Mouse (Mus musculus) thymus, adult 2 months (tissue): ENCODE results near the gene Iqcf4. TPM values are rescaled to one million over a fixed set of nuclear protein-coding genes. Genes with fewer than 3 reads are reported as not detected.
"Not testable (repeated sequence)": the region's sequence is repeated elsewhere in the genome, so short reads cannot be mapped to it uniquely, and the experiment has no call there.

Experiments
- DNase-seq: peaks from one replicate; pipeline ENCODE4 v3.0.0; 2021
- H3K27ac ChIP-seq: fragments of 200-500 bp; 2 replicates; pipeline ENCODE4 v1.5.1; 2012; ENCODE audit warnings: low read length, control low read depth; ENCODE audit not compliant: control insufficient read depth, insufficient read depth
- H3K27me3 ChIP-seq: fragments of 200-500 bp; 2 replicates; pipeline ENCODE4 v1.6.1; 2012; ENCODE audit warnings: mild to moderate bottlenecking, low read length, moderate library complexity, mixed read lengths; ENCODE audit not compliant: control insufficient read depth, insufficient read depth
- H3K36me3 ChIP-seq: fragments of 200-500 bp; 2 replicates; pipeline ENCODE4 v1.6.1; 2012; ENCODE audit warnings: mild to moderate bottlenecking, low read length, moderate library complexity; ENCODE audit not compliant: control insufficient read depth, insufficient read depth
- H3K4me1 ChIP-seq: fragments of 200-500 bp; replicated peaks from 2 replicates; pipeline ENCODE4 v1.6.1; 2012; ENCODE audit warnings: low read length; ENCODE audit not compliant: control insufficient read depth, insufficient read depth
- H3K4me3 ChIP-seq: fragments of 200-500 bp; 2 replicates; pipeline ENCODE4 v1.5.1; 2012; ENCODE audit warnings: mild to moderate bottlenecking, low read length, control low read depth, moderate library complexity; ENCODE audit not compliant: control insufficient read depth, insufficient read depth
- CTCF ChIP-seq: fragments of 200-500 bp; IDR thresholded peaks from 2 replicates; pipeline ENCODE4 v1.5.1; 2012; ENCODE audit warnings: mild to moderate bottlenecking, control low read depth, low read length, moderate library complexity, borderline replicate concordance; ENCODE audit not compliant: control insufficient read depth, poor library complexity, insufficient read depth; ENCODE audit errors: extremely low read depth
- POLR2A ChIP-seq: fragments of 200-500 bp; IDR thresholded peaks from 2 replicates; pipeline ENCODE4 v1.6.1; 2012; ENCODE audit warnings: mild to moderate bottlenecking, low read length, control low read depth, moderate library complexity; ENCODE audit not compliant: control insufficient read depth, poor library complexity, insufficient read depth; ENCODE audit errors: extremely low read depth
- WGBS: fragments of 180-500 bp; shearing (Covaris S2); methylation state at CpG from one replicate; pipeline ENCODE4 v1.1.7; 2018; 5-methylcytosine and 5-hydroxymethylcytosine counted together
- polyA plus RNA-seq: library from polyadenylated mRNA; depleted of rRNA; stranded (reverse); fragments of >200 nt; gene quantifications from 2 replicates; pipeline ENCODE4 v1.2.3, GENCODE M21; 2012

Gene Iqcf4
- polyA plus RNA-seq, 1 experiment = not detected

GRCm38 (mm10) chr9:106598466-106598865 lies 27.7 kb upstream of the Iqcf4 start:
- no peaks in the 10 kb centered on the region for H3K27me3 ChIP-seq
- TF ChIP-seq CTCF = no peak
- no peak for TF ChIP-seq POLR2A
- H3K4me3 ChIP-seq = no peak overlapping the region
- no peaks in the 10 kb centered on the region for H3K36me3 ChIP-seq
- no peak overlapping the region for H3K27ac ChIP-seq
- H3K4me1 ChIP-seq = no peaks in the 10 kb centered on the region
- 47% methylated on average over 7 of the region's 7 CpGs for WGBS
- no peak for DNase-seq

- no peak for DNase-seq
- WGBS = 83% methylated on average over 7 of the region's 7 CpGs
- H3K27me3 ChIP-seq = no peaks in the 10 kb centered on the region
- TF ChIP-seq POLR2A = no peak
- no peak for TF ChIP-seq CTCF
- no peak overlapping the region for H3K4me3 ChIP-seq
- H3K36me3 ChIP-seq = no peaks in the 10 kb centered on the region
- H3K27ac ChIP-seq = no peak overlapping the region
- no peaks in the 10 kb centered on the region for H3K4me1 ChIP-seq
These were observed 25.0 kb upstream of the Iqcf4 start for GRCm38 (mm10) chr9:106595836-106596235.

GRCm38 (mm10) chr9:106595402-106595801 lies 24.6 kb upstream of the Iqcf4 start:
- WGBS = 49% methylated on average over 4 of the region's 4 CpGs
- not testable (repeated sequence) for H3K36me3 ChIP-seq, H3K27ac ChIP-seq, H3K4me3 ChIP-seq, H3K4me1 ChIP-seq, H3K27me3 ChIP-seq, DNase-seq

GRCm38 (mm10) chr9:106592158-106592557 lies 21.4 kb upstream of the Iqcf4 start:
- Histone ChIP-seq H3K4me1 (no peaks in the 10 kb centered on the region), H3K27ac (no peak overlapping the region), H3K4me3 (no peak overlapping the region), H3K27me3 (no peaks in the 10 kb centered on the region), H3K36me3 (no peaks in the 10 kb centered on the region)
- 91% methylated on average over 5 of the region's 5 CpGs for WGBS
- DNase-seq = no peak
- TF ChIP-seq POLR2A = no peak
- TF ChIP-seq CTCF = no peak

GRCm38 (mm10) chr9:106582552-106582951 lies 11.8 kb upstream of the Iqcf4 start:
- no peak overlapping the region for H3K27ac ChIP-seq
- H3K4me1 ChIP-seq = no peaks in the 10 kb centered on the region
- TF ChIP-seq CTCF = no peak
- no peaks in the 10 kb centered on the region for H3K27me3 ChIP-seq
- no peak for DNase-seq
- H3K4me3 ChIP-seq = no peak overlapping the region
- WGBS = 89% methylated on average over 1 of the region's 1 CpGs
- no peaks in the 10 kb centered on the region for H3K36me3 ChIP-seq

GRCm38 (mm10) chr9:106580016-106580415 lies 9.2 kb upstream of the Iqcf4 start:
- no peaks in the 10 kb centered on the region for H3K4me1 ChIP-seq
- H3K27me3 ChIP-seq = no peaks in the 10 kb centered on the region

GRCm38 (mm10) chr9:106576112-106576511 lies 5.3 kb upstream of the Iqcf4 start:
- no peak overlapping the region for H3K4me3 ChIP-seq
- no peaks in the 10 kb centered on the region for H3K27me3 ChIP-seq
- TF ChIP-seq CTCF (no peak), POLR2A (no peak)
- 87% methylated on average over 2 of the region's 2 CpGs for WGBS
- H3K4me1 ChIP-seq = no peaks in the 10 kb centered on the region
- no peak overlapping the region for H3K27ac ChIP-seq
- no peaks in the 10 kb centered on the region for H3K36me3 ChIP-seq
- no peak for DNase-seq

More at GRCm38 (mm10) chr9:106580016-106580415, 9.2 kb upstream of the Iqcf4 start:
- DNase-seq = no peak
- 80% methylated on average over 7 of the region's 7 CpGs for WGBS
- H3K36me3 ChIP-seq = no peaks in the 10 kb centered on the region
- no peak overlapping the region for H3K27ac ChIP-seq
- H3K4me3 ChIP-seq = no peak overlapping the region
- TF ChIP-seq CTCF = no peak
- no peak for TF ChIP-seq POLR2A

- 90% methylated on average over 5 of the region's 5 CpGs for WGBS
- no peak for TF ChIP-seq CTCF
- TF ChIP-seq POLR2A = no peak
- Histone ChIP-seq H3K36me3 (no peaks in the 10 kb centered on the region), H3K27ac (no peak overlapping the region), H3K4me1 (no peaks in the 10 kb centered on the region), H3K4me3 (no peak overlapping the region), H3K27me3 (no peaks in the 10 kb centered on the region)
- no peak for DNase-seq
These were observed 2.6 kb upstream of the Iqcf4 start for GRCm38 (mm10) chr9:106573366-106573765.
